Mouse (Mus musculus) liver, postnatal 0 days (tissue): ENCODE data around the gene Gk5.

Experiments used
- CTCF ChIP-seq: sonication (generic); IDR thresholded peaks from 2 replicates; pipeline ENCODE4 v1.5.1; 2016; ENCODE audit warnings: antibody characterized with exemption, low read depth
- EP300 ChIP-seq: IDR thresholded peaks from 2 replicates; pipeline ENCODE4 v1.6.1; 2016; ENCODE audit warnings: antibody characterized with exemption, low read depth, mild to moderate bottlenecking

GRCm38 (mm10) chr9:96230271-96230670 lies 111.1 kb downstream of the Gk5 start:
- TF ChIP-seq CTCF: no peak
- TF ChIP-seq EP300: no peak
